Mouse (Mus musculus): Measurements from ENCODE around the gene Taok1. TPM values are rescaled to one million over a fixed set of nuclear protein-coding genes. Genes with fewer than 3 reads are reported as not detected.

Gene Taok1
- total and polyA plus RNA-seq, 2 experiments from 2014 or later = 14.2 to 35.9 TPM

- no peaks in the 10 kb centered on the region for H3K9me3 ChIP-seq (replicated peaks; ENCODE audit: control insufficient read depth, low read length)
- H3K4me2 ChIP-seq (ENCODE audit: low read depth, low read length) = peak overlapping the region; percentile 78
- 3% methylated on average over 17 of the region's 17 CpGs for WGBS
- peak overlapping the region; percentile 9; the same call in 1 of the 2 replicates for H3K9ac ChIP-seq (replicated peaks; ENCODE audit: low read depth, low read length)
- H3K36me3 ChIP-seq (replicated peaks; ENCODE audit: control insufficient read depth, insufficient read depth, low read length) = no peaks in the 10 kb centered on the region
- H3K4me1 ChIP-seq (ENCODE audit: control insufficient read depth, insufficient read depth) = peaks cover 14% of the 10 kb centered on the region
- DNase-seq (ENCODE audit: low spot score) (peak; percentile 57), ATAC-seq (ENCODE audit: insufficient read depth, low read depth) (peak; percentile 67; the same call in 1 of the 2 replicates)
- H3K27me3 ChIP-seq (ENCODE audit: control insufficient read depth, insufficient read depth, low read length) = no peaks in the 10 kb centered on the region
- H3K27ac ChIP-seq (ENCODE audit: low read depth) = peak overlapping the region; percentile 19; the same call in 1 of the 2 replicates
- H3K4me3 ChIP-seq (ENCODE audit: low read depth, low read length) = peak overlapping the region; percentile 44
- TF ChIP-seq CTCF (IDR thresholded peaks at IDR 0.05; ENCODE audit: low read depth) (no peak), EP300 (IDR thresholded peaks at IDR 0.05; ENCODE audit: low read depth) (no peak)
Measured at GRCm38 (mm10) chr11:77624441-77625060, 16.9 kb upstream of the Taok1 start.

- WGBS = 32% methylated on average over 5 of the region's 5 CpGs
- Histone ChIP-seq H3K4me3 (ENCODE audit: low read depth, low read length) (peak overlapping the region; percentile 44), H3K4me1 (ENCODE audit: control insufficient read depth, insufficient read depth) (peaks cover 14% of the 10 kb centered on the region), H3K36me3 (replicated peaks; ENCODE audit: control insufficient read depth, insufficient read depth, low read length) (no peaks in the 10 kb centered on the region), H3K9me3 (replicated peaks; ENCODE audit: control insufficient read depth, low read length) (no peaks in the 10 kb centered on the region), H3K27me3 (ENCODE audit: control insufficient read depth, insufficient read depth, low read length) (no peaks in the 10 kb centered on the region), H3K9ac (replicated peaks; ENCODE audit: low read depth, low read length) (no peak overlapping the region), H3K4me2 (ENCODE audit: low read depth, low read length) (peak overlapping the region; percentile 78), H3K27ac (ENCODE audit: low read depth) (peak overlapping the region; percentile 19; the same call in 1 of the 2 replicates)
- TF ChIP-seq CTCF (IDR thresholded peaks at IDR 0.05; ENCODE audit: low read depth) = no peak
- no peak for TF ChIP-seq EP300 (IDR thresholded peaks at IDR 0.05; ENCODE audit: low read depth)
- no peak for DNase-seq (ENCODE audit: low spot score)
- ATAC-seq (ENCODE audit: insufficient read depth, low read depth) = no peak
Measured at GRCm38 (mm10) chr11:77624002-77624401, 16.4 kb upstream of the Taok1 start.

GRCm38 (mm10) chr11:77621902-77622535 lies 14.4 kb upstream of the Taok1 start:
- Histone ChIP-seq H3K4me2 (ENCODE audit: low read depth, low read length) (no peak overlapping the region), H3K4me3 (ENCODE audit: low read depth, low read length) (no peak overlapping the region), H3K27me3 (ENCODE audit: control insufficient read depth, insufficient read depth, low read length) (no peaks in the 10 kb centered on the region), H3K36me3 (replicated peaks; ENCODE audit: control insufficient read depth, insufficient read depth, low read length) (no peaks in the 10 kb centered on the region), H3K4me1 (ENCODE audit: control insufficient read depth, insufficient read depth) (peaks cover 14% of the 10 kb centered on the region), H3K27ac (ENCODE audit: low read depth) (no peak overlapping the region), H3K9me3 (replicated peaks; ENCODE audit: control insufficient read depth, low read length) (no peaks in the 10 kb centered on the region), H3K9ac (replicated peaks; ENCODE audit: low read depth, low read length) (no peak overlapping the region)
- ATAC-seq (ENCODE audit: insufficient read depth, low read depth) = no peak
- TF ChIP-seq CTCF (IDR thresholded peaks at IDR 0.05; ENCODE audit: low read depth) (no peak), EP300 (IDR thresholded peaks at IDR 0.05; ENCODE audit: low read depth) (no peak)
- DNase-seq (ENCODE audit: low spot score) = no peak
- 56% methylated on average over 5 of the region's 5 CpGs for WGBS

DNA sequence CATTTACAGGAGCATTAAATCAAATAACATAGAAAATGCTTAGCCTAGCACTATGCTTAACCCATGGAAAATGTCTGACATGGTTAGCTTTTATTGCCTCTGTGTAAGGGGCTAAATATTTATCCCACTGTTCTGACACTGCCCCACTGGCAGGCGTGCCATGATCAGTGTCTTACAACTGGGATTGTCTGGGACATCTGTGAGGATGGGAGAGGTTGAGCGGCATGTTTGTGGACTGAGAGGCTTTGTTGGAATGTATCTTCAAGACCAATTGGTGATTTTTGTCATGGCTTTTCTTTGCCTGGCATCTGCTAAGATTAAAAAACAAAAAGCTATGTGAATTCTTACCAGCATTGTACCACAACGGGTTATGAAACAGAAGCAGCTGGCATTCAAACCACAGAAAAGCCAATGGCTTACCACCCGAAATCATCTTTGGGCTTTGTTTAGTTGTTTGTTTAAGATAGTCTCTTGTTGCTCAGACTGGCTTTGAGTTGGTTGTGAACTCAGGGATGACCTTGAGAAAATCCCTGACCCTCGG lies 7.5 kb upstream of the Taok1 start:
- no peaks in the 10 kb centered on the region for H3K27me3 ChIP-seq (ENCODE audit: control insufficient read depth, insufficient read depth, low read length)
- H3K9me3 ChIP-seq (replicated peaks; ENCODE audit: control insufficient read depth, low read length) = no peaks in the 10 kb centered on the region
- H3K4me2 ChIP-seq (ENCODE audit: low read depth, low read length) = no peak overlapping the region
- no peak overlapping the region for H3K9ac ChIP-seq (replicated peaks; ENCODE audit: low read depth, low read length)
- no peak overlapping the region for H3K27ac ChIP-seq (ENCODE audit: low read depth)
- WGBS = 67% methylated on average over 5 of the region's 5 CpGs
- ATAC-seq (ENCODE audit: insufficient read depth, low read depth) = no peak
- no peak for TF ChIP-seq EP300 (IDR thresholded peaks at IDR 0.05; ENCODE audit: low read depth)
- TF ChIP-seq CTCF (IDR thresholded peaks at IDR 0.05; ENCODE audit: low read depth) = no peak
- no peaks in the 10 kb centered on the region for H3K4me1 ChIP-seq (ENCODE audit: control insufficient read depth, insufficient read depth)
- H3K36me3 ChIP-seq (replicated peaks; ENCODE audit: control insufficient read depth, insufficient read depth, low read length) = no peaks in the 10 kb centered on the region
- no peak for DNase-seq (ENCODE audit: low spot score)
- H3K4me3 ChIP-seq (ENCODE audit: low read depth, low read length) = no peak overlapping the region

DNA sequence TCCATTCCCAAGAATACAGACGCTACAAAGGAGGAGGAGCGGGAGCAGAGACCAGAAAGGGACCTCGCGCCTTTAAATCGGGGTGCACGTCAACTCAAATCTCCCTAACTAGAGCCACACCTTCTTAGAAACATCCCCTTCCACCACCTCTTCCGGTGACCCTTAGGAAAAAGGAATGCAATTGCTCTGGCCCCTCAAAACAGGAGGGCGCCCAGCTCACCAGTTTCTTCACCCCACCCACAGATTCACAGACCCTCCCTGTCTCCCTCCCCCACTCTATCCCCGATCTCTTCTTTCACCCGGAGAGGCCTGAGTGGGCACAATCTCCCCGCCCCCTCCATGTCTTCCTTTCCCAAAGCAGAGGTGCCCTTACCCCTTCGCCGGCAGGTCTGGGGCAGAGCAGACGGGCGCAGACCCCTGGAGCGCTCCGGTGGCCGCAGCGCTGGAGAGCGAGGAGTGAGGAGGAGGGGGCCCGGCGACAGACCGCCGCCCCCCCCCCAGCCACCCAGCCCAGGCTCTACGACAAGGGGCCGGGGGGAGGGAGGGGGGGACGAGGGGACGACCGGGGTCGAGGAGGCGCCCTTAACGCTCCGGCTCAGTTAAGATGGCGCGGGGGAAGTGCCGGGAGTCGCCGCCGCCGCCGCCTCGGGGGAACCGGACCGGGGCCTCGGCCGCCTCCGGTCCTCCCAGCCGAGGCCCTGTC lies 629 bp downstream of the Taok1 start:
- under 1% methylated on average over 25 of the region's 48 CpGs for WGBS
- peak; percentile 63 for ATAC-seq (ENCODE audit: insufficient read depth, low read depth)
- H3K27ac ChIP-seq (ENCODE audit: low read depth) = peak overlapping the region; percentile 99
- DNase-seq (ENCODE audit: low spot score) = peak; percentile 54
- H3K9ac ChIP-seq (replicated peaks; ENCODE audit: low read depth, low read length) = peak overlapping the region; percentile 100
- peak overlapping the region; percentile 88 for H3K4me2 ChIP-seq (ENCODE audit: low read depth, low read length)
- no peak for TF ChIP-seq CTCF (IDR thresholded peaks at IDR 0.05; ENCODE audit: low read depth)
- TF ChIP-seq EP300 (IDR thresholded peaks at IDR 0.05; ENCODE audit: low read depth) = no peak
- H3K27me3 ChIP-seq (ENCODE audit: control insufficient read depth, insufficient read depth, low read length) = no peaks in the 10 kb centered on the region
- H3K9me3 ChIP-seq (replicated peaks; ENCODE audit: control insufficient read depth, low read length) = no peaks in the 10 kb centered on the region
- H3K4me3 ChIP-seq (ENCODE audit: low read depth, low read length) = peak overlapping the region; percentile 100
- peaks cover 14% of the 10 kb centered on the region; the same call in 1 of the 2 replicates for H3K4me1 ChIP-seq (ENCODE audit: control insufficient read depth, insufficient read depth)
- H3K36me3 ChIP-seq (replicated peaks; ENCODE audit: control insufficient read depth, insufficient read depth, low read length) = no peaks in the 10 kb centered on the region

Measured in heart, postnatal 0 days (tissue).